Mouse (Mus musculus) lung, adult 2 months (tissue): Measurements from ENCODE around the gene Nudt14. TPM values are rescaled to one million over a fixed set of nuclear protein-coding genes. Genes with fewer than 3 reads are reported as not detected.

Experiments
- DNase-seq: peaks from one replicate; pipeline ENCODE4 v3.0.0; 2022
- H3K4me1 ChIP-seq: fragments of 200-500 bp; 2 replicates; pipeline ENCODE4 v1.6.1; 2011; ENCODE audit warnings: low read length; ENCODE audit not compliant: control insufficient read depth, insufficient read depth
- H3K4me3 ChIP-seq: fragments of 200-500 bp; replicated peaks from 2 replicates; pipeline ENCODE3; 2011; ENCODE audit warnings: low read depth, mild to moderate bottlenecking, control low read depth, low read length; ENCODE audit errors: extremely low read depth
- CTCF ChIP-seq: fragments of 200-500 bp; IDR thresholded peaks from 2 replicates; pipeline ENCODE4 v1.5.1; 2011; ENCODE audit warnings: mild to moderate bottlenecking, low read length, control low read depth; ENCODE audit not compliant: insufficient read depth
- POLR2A ChIP-seq: fragments of 200-500 bp; IDR thresholded peaks from 2 replicates; pipeline ENCODE4 v1.6.1; 2011; ENCODE audit warnings: low read depth, mild to moderate bottlenecking, control low read depth, low read length, borderline replicate concordance; ENCODE audit errors: extremely low read depth
- WGBS: fragments of 180-500 bp; shearing (Covaris S2); methylation state at CpG from one replicate; pipeline ENCODE4 v1.1.7; 2018; 5-methylcytosine and 5-hydroxymethylcytosine counted together
- polyA plus RNA-seq: library from polyadenylated mRNA; depleted of rRNA; stranded (reverse); fragments of >200 nt; gene quantifications from 2 replicates; pipeline ENCODE4 v1.2.3, GENCODE M21; 2012

Gene Nudt14
- polyA plus RNA-seq, 1 experiment: 43.4 TPM

- DNase-seq: no peak
- no peak for TF ChIP-seq POLR2A
- Histone ChIP-seq H3K4me1 (peaks cover 24% of the 10 kb centered on the region), H3K4me3 (no peak overlapping the region)
- 13% methylated on average over 7 of the region's 7 CpGs for WGBS
Observed at GRCm38 (mm10) chr12:112951150-112951842, 9.4 kb upstream of the Nudt14 start.

GRCm38 (mm10) chr12:112950761-112951129 is 8.8 kb upstream of the Nudt14 start:
- peak overlapping the region; percentile 71 for H3K4me3 ChIP-seq
- DNase-seq: no peak
- WGBS: 2% methylated on average over 6 of the region's 6 CpGs
- TF ChIP-seq CTCF: no peak
- no peak for TF ChIP-seq POLR2A
- H3K4me1 ChIP-seq: peaks cover 24% of the 10 kb centered on the region

GRCm38 (mm10) chr12:112950040-112950760 is 8.3 kb upstream of the Nudt14 start:
- TF ChIP-seq CTCF (no peak), POLR2A (peak; percentile 41)
- Histone ChIP-seq H3K4me1 (peaks cover 24% of the 10 kb centered on the region), H3K4me3 (peak overlapping the region; percentile 71)
- peak; percentile 85 for DNase-seq
- WGBS: 1% methylated on average over 58 of the region's 58 CpGs

- Histone ChIP-seq H3K4me1 (peaks cover 13% of the 10 kb centered on the region), H3K4me3 (no peak overlapping the region)
- 39% methylated on average over 4 of the region's 4 CpGs for WGBS
- peak; percentile 43 for DNase-seq
- TF ChIP-seq POLR2A: no peak
- peak; percentile 52 for TF ChIP-seq CTCF
Observed at GRCm38 (mm10) chr12:112947307-112947706, 5.4 kb upstream of the Nudt14 start.

GRCm38 (mm10) chr12:112943669-112944068 is 1.7 kb upstream of the Nudt14 start:
- no peak for DNase-seq
- H3K4me3 ChIP-seq: no peak overlapping the region
- no peak for TF ChIP-seq POLR2A
- no peak for TF ChIP-seq CTCF
- 64% methylated on average over 2 of the region's 2 CpGs for WGBS
- peaks cover 12% of the 10 kb centered on the region for H3K4me1 ChIP-seq

GRCm38 (mm10) chr12:112941156-112941775 is 658 bp downstream of the Nudt14 start:
- DNase-seq: no peak
- WGBS: 35% methylated on average over 10 of the region's 10 CpGs

GRCm38 (mm10) chr12:112940710-112941109 is 1.2 kb downstream of the Nudt14 start:
- DNase-seq: no peak
- WGBS: 46% methylated on average over 9 of the region's 9 CpGs
- TF ChIP-seq POLR2A: no peak
- no peak for TF ChIP-seq CTCF
- H3K4me1 ChIP-seq: peaks cover 12% of the 10 kb centered on the region
- H3K4me3 ChIP-seq: no peak overlapping the region

More at GRCm38 (mm10) chr12:112941156-112941775, 658 bp downstream of the Nudt14 start:
- Histone ChIP-seq H3K4me3 (peak overlapping the region; percentile 91), H3K4me1 (peaks cover 12% of the 10 kb centered on the region)
- TF ChIP-seq CTCF: no peak
- TF ChIP-seq POLR2A: no peak

- Histone ChIP-seq H3K4me3 (no peak overlapping the region), H3K4me1 (peaks cover 12% of the 10 kb centered on the region)
- no peak for DNase-seq
- TF ChIP-seq CTCF: no peak
- no peak for TF ChIP-seq POLR2A
- WGBS: 59% methylated on average over 4 of the region's 4 CpGs
Observed at GRCm38 (mm10) chr12:112940238-112940637, 1.7 kb downstream of the Nudt14 start.

- DNase-seq: no peak
- no peak for TF ChIP-seq POLR2A
- TF ChIP-seq CTCF: peak; percentile 32; the same call in 1 of the 2 replicates
- 68% methylated on average over 10 of the region's 10 CpGs for WGBS
- no peak overlapping the region for H3K4me3 ChIP-seq
- H3K4me1 ChIP-seq: peaks cover 12% of the 10 kb centered on the region
Observed at GRCm38 (mm10) chr12:112938873-112939565, 2.9 kb downstream of the Nudt14 start.
